Mouse (Mus musculus) intestine, postnatal 0 days (tissue): ENCODE data around the gene Scd3. TPM values are rescaled to one million over a fixed set of nuclear protein-coding genes. Genes with fewer than 3 reads are reported as not detected.
"Not testable (repeated sequence)": the region's sequence is repeated elsewhere in the genome, so short reads cannot be mapped to it uniquely, and the experiment has no call there.

Experiments used
- ATAC-seq: fragments of 200-750 bp; cut with Nextera tagmentation; 2 replicates; pipeline ENCODE4 v1.8.0; 2017; ENCODE audit warnings: mild to moderate bottlenecking, moderate TSS enrichment, moderate library complexity
- H3K27ac ChIP-seq: fragments of 300-500 bp; sonication (generic); 2 replicates; pipeline ENCODE4 v1.5.1; 2014; ENCODE audit warnings: mild to moderate bottlenecking, low read depth, low read length, moderate library complexity
- H3K27me3 ChIP-seq: fragments of 300-500 bp; sonication (generic); replicated peaks from 2 replicates; pipeline ENCODE4 v1.6.1; 2014; ENCODE audit warnings: low read length, mixed read lengths; ENCODE audit not compliant: control insufficient read depth, insufficient read depth
- H3K36me3 ChIP-seq: fragments of 300-500 bp; sonication (generic); 2 replicates; pipeline ENCODE4 v1.6.1; 2014; ENCODE audit warnings: mild to moderate bottlenecking, moderate library complexity; ENCODE audit not compliant: control insufficient read depth, insufficient read depth
- H3K4me1 ChIP-seq: fragments of 300-500 bp; sonication (generic); replicated peaks from 2 replicates; pipeline ENCODE4 v1.6.1; 2014; ENCODE audit warnings: antibody characterized with exemption, low read length, mixed read lengths; ENCODE audit not compliant: control insufficient read depth, insufficient read depth
- H3K4me2 ChIP-seq: fragments of 300-500 bp; sonication (generic); replicated peaks from 2 replicates; pipeline ENCODE4 v1.6.1; 2014; ENCODE audit warnings: low read depth, mild to moderate bottlenecking, moderate library complexity
- H3K4me3 ChIP-seq: fragments of 300-500 bp; sonication (generic); 2 replicates; pipeline ENCODE4 v1.5.1; 2014; ENCODE audit warnings: low read depth, low read length
- H3K9ac ChIP-seq: fragments of 300-500 bp; sonication (generic); 2 replicates; pipeline ENCODE4 v1.6.1; 2014; ENCODE audit warnings: mild to moderate bottlenecking, low read depth, low read length
- H3K9me3 ChIP-seq: fragments of 300-500 bp; sonication (generic); 2 replicates; pipeline ENCODE4 v1.6.1; 2016; ENCODE audit warnings: mixed run types; ENCODE audit not compliant: control insufficient read depth
- CTCF ChIP-seq: sonication (generic); IDR thresholded peaks from 2 replicates; pipeline ENCODE4 v1.5.1; 2016; ENCODE audit warnings: low read depth, mild to moderate bottlenecking, control low read depth, antibody characterized with exemption, moderate library complexity
- WGBS: fragments of 180-500 bp; shearing (Covaris S2); extraction: QIAGEN DNeasy Blood & Tissue Kit; methylation state at CpG from one replicate; pipeline ENCODE4 v1.1.7; 2014; 5-methylcytosine and 5-hydroxymethylcytosine counted together
- polyA plus RNA-seq: library from polyadenylated mRNA; unstranded; fragments of >200 nt; fragmentation: Nextera tagmentation; extraction: Ambion mirVana; gene quantifications from 2 replicates; pipeline ENCODE4 v1.2.1, GENCODE M21; 2015

The Scd3 gene
- polyA plus RNA-seq, 1 experiment from 2014 or later, result not detected

DNA sequence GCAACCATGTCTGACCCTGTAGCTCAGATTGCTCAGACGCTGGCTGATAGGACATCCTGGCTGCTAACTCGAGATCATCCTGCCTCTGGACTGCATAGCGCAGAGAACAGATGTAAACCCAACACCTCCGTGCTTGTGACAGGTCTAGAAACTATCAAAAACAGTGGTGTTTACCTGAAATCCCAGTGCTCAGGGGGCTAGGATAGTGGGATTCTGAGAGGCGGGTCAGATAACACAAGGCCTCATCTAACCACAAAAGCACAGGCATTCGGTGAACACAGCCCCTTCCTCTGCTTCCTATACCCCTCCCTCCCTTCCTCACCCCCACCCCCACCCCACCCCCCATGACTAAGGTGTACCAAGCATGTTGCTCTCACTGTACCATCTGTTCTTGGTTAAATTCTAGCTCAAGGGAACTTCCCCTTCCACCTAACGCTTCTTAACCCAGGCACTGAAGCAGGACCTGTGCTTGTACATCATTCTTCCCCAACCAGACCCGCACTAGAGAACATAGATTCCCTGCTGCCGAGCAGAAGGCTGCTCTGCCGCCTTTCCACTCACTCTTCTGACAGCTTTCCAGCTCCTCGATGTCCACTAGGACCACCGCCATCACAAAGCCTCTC, 49.0 kb downstream of the Scd3 start:
- Histone ChIP-seq H3K27ac (no peak overlapping the region), H3K9me3 (no peaks in the 10 kb centered on the region), H3K4me3 (no peak overlapping the region), H3K4me2 (no peak overlapping the region), H3K36me3 (no peaks in the 10 kb centered on the region; the same call in 1 of the 2 replicates), H3K27me3 (no peaks in the 10 kb centered on the region), H3K4me1 (peaks cover 7% of the 10 kb centered on the region), H3K9ac (no peak overlapping the region)
- no peak for ATAC-seq
- TF ChIP-seq CTCF, result no peak
- 74% methylated on average over 12 of the region's 12 CpGs for WGBS

DNA sequence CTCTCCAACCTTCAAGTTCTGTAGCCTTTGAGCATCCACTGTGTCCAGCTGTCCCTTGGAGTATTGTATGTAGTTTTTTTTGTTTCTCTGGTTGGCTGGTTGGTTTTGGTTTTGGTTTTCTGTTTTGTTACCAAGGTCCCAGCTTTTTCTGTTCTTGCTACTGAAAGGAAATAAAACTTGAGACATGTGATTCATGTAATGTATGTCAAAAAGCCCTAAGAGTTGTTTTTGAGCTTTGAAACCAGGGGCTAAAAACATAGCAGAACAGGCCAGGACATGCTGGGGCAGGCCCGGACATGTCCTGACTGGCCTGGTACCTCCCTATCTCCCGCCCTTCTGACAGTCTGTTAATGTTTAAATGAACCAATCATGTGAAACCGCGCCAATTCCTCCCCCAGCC, 51.0 kb downstream of the Scd3 start:
- not testable (repeated sequence) for H3K27me3 ChIP-seq, H3K27ac ChIP-seq, H3K36me3 ChIP-seq, H3K4me2 ChIP-seq, H3K9ac ChIP-seq, H3K4me1 ChIP-seq, H3K9me3 ChIP-seq, ATAC-seq, H3K4me3 ChIP-seq
- 85% methylated on average over 4 of the region's 4 CpGs for WGBS

DNA sequence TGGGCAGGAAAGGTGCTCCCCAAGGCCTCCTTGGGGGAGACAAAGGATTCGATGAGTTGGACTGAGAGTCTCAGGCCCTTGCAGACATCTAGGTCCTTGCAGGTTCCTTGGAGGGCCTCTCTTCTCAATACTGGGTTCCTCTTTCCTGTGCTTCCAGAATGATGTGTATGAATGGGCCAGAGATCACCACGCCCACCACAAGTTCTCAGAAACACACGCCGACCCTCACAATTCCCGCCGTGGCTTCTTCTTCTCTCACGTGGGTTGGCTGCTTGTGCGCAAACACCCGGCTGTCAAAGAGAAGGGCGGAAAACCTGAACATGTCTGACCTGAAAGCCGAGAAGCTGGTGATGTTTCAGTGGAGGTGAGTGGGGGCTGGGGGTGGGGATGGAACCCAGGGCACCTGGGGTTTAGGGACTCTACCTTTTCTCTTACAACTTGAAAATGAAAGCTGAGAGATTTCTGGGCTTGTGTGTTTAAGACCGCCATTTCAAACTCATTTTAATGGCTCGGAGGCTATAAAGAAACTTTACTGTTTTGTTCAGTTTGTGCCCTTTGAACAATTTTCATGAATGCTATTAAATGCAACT, 54.4 kb downstream of the Scd3 start:
- Histone ChIP-seq H3K4me3 (no peak overlapping the region), H3K4me1 (no peaks in the 10 kb centered on the region), H3K9ac (no peak overlapping the region), H3K4me2 (no peak overlapping the region), H3K27ac (no peak overlapping the region), H3K27me3 (no peaks in the 10 kb centered on the region), H3K36me3 (no peaks in the 10 kb centered on the region; the same call in 1 of the 2 replicates), H3K9me3 (no peaks in the 10 kb centered on the region)
- TF ChIP-seq CTCF, result no peak
- no peak for ATAC-seq
- WGBS, result 84% methylated on average over 13 of the region's 13 CpGs

DNA sequence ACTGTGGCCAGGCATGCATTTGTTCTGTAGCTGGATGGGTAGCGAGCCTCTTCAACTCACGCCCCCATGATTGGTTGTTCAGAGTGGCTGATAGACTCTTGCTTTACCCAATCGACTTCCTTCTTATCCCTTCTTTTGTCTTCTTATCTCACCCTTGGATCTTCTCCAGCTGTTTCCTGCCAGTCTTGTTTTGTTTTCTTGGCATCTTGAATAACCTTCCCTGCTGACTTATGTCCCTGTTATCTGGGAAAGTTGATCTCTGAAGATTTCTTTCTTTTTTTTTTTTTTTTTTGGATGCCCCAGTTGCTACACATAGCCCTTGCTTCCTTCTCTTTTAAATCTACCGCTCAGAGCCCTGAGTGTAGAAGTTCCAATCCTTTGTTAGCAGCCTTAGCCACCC, 56.4 kb downstream of the Scd3 start:
- Histone ChIP-seq H3K4me2 (no peak overlapping the region), H3K4me3 (no peak overlapping the region), H3K9ac (no peak overlapping the region), H3K27me3 (no peaks in the 10 kb centered on the region), H3K4me1 (no peaks in the 10 kb centered on the region), H3K9me3 (no peaks in the 10 kb centered on the region), H3K27ac (no peak overlapping the region), H3K36me3 (no peaks in the 10 kb centered on the region)
- WGBS, result 78% methylated on average over 4 of the region's 4 CpGs
- ATAC-seq, result no peak
- no peak for TF ChIP-seq CTCF

DNA sequence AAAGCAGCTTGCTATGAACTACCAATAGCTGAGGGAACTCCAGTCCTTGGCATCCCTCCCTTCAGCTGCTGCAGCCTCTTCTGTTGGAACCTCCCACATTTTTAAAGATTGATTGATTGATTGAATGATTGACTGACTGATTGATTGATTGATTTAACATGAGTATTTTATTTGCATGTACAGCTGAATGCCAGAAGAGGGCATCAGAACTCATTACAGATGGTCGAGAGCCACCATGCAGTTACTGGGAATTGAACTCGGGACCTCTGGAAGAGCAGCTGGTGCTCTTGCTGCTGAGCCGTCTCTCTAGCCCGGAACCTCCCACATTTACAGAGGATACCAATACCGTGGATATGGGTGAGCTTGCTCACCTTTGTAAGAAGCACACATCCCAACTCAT, 57.4 kb downstream of the Scd3 start:
- ATAC-seq, result no peak
- TF ChIP-seq CTCF, result peak; percentile 41

DNA sequence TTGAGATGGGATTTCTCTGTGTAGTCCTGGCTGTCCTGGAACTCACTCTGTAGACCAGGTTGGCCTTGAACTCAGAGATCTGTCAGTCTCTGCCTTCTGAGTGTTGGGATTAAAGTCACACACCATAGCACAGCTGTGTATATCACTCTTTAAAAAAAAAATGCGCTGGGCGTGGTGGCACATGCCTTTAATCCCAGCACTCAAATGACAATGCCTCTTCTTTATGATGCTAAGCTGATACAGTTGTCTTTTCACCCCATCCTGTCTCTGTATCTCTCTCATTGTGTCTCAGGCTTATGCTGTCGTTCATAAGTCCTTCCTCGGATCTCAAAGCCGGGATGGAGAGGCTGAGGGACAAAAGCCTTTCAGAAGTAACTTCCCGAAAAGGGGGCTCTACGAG, 58.7 kb downstream of the Scd3 start:
- Histone ChIP-seq H3K9me3 (no peaks in the 10 kb centered on the region), H3K36me3 (no peaks in the 10 kb centered on the region), H3K9ac (no peak overlapping the region), H3K27ac (no peak overlapping the region), H3K4me2 (no peak overlapping the region), H3K4me3 (no peak overlapping the region), H3K4me1 (no peaks in the 10 kb centered on the region), H3K27me3 (no peaks in the 10 kb centered on the region)
- ATAC-seq, result no peak
- WGBS, result 87% methylated on average over 7 of the region's 7 CpGs
- TF ChIP-seq CTCF, result no peak

More for the DNA sequence above, 57.4 kb downstream of the Scd3 start:
- no peak overlapping the region for H3K9ac ChIP-seq
- H3K9me3 ChIP-seq, result no peaks in the 10 kb centered on the region
- no peaks in the 10 kb centered on the region for H3K27me3 ChIP-seq
- 72% methylated on average over 5 of the region's 5 CpGs for WGBS
- no peaks in the 10 kb centered on the region for H3K4me1 ChIP-seq
- H3K27ac ChIP-seq, result no peak overlapping the region
- no peak overlapping the region for H3K4me2 ChIP-seq
- H3K4me3 ChIP-seq, result no peak overlapping the region
- no peaks in the 10 kb centered on the region for H3K36me3 ChIP-seq

DNA sequence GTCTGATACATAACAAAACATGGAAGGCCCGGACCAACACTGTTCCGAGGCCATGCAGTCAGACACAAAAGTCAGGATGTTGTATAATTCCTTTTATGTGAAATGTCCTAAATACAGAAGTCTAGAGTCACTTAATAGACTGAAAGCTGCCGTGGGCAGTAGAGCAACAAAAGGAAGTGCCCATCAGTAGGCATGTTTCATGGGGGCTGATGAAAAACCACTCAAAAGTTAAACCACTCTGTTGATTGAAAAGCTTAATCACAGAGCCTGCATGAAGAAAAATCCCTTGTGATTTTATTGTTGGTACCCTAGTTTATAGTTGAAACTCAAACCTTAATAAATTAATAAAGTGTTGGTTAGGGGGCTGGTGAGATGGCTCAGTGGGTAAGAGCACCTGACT, 60.5 kb downstream of the Scd3 start:
- 94% methylated on average over 3 of the region's 3 CpGs for WGBS
- no peak overlapping the region for H3K27ac ChIP-seq
- no peaks in the 10 kb centered on the region for H3K9me3 ChIP-seq
- H3K27me3 ChIP-seq, result no peaks in the 10 kb centered on the region
- no peak overlapping the region for H3K4me2 ChIP-seq
- no peak for ATAC-seq
- H3K4me3 ChIP-seq, result no peak overlapping the region
- H3K9ac ChIP-seq, result no peak overlapping the region
- no peaks in the 10 kb centered on the region for H3K4me1 ChIP-seq
- no peak for TF ChIP-seq CTCF
- no peaks in the 10 kb centered on the region for H3K36me3 ChIP-seq
